Mouse (Mus musculus): ENCODE data around the gene Rtn3.

DNA sequence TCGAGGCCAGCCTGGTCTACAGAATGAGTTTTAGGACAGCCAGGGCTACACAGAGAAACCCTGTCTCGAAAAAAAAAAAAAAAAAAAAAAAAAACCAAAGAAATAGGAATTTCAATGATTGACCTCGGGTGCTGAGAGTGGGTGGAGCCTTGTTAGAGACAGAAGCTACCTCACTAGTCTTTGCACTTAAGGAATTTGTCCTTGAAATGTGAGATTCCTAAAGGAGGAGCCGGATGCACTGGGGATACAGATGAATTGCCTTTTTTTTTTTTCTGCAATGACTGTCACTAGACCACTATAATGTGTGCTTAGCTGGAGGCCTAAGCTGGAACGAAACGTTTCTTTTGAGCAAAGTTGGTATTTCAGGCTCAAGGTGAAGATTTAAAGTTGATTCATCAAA lies 94.6 kb downstream of the Rtn3 start:
- TF ChIP-seq CTCF (IDR thresholded peaks at IDR 0.05; ENCODE audit: low read depth, low read length) = no peak
- no peak for TF ChIP-seq GATA1 (IDR thresholded peaks at IDR 0.05; ENCODE audit: borderline replicate concordance, low read length)
